In the genomic region with DNA sequence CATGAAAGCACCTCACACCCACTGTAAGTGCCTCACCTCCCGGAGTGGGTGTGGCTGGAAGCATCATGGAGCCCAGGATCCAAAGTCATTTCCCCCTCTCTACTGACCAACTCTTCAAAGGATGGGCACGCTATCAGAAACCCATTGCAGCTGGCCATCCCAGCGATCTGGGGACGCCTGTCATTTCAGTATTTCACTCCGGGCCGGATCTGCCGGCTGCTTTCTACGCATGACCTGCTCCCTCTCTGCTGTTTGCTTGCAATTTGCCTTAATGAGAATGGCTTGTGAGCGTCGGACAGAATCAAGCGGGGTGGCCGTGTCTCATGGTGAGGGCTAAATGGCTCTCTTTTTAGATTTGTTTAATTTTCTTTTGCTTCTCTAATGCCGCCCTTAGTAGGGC, we compare ENCODE assay signal across 24 mouse cellular contexts.
DNase-seq lines count a peak whose midpoint lies in the region; ATAC-seq and TF ChIP-seq lines count a peak whose summit lies in the region.
"Had no signal": no experiment of that assay in that cellular context is flagged by ENCODE, and none has a peak within 500 bp of the region (broad histone marks: within the 10 kb centered on the region; RNA-seq: fewer than 3 reads in every experiment).

No protein-coding gene starts in this region.

- TF ChIP-seq CTCF in kidney, postnatal 0 days (IDR thresholded peaks at IDR 0.05; ENCODE audit: low read depth), result no peak

- peaks cover 3% of the 10 kb centered on the region; the same call in 1 of the 2 replicates for H3K4me1 ChIP-seq in kidney, postnatal 0 days (replicated peaks; ENCODE audit: insufficient read depth, low read length)
- H3K4me1 ChIP-seq in midbrain, embryonic 14.5 days (ENCODE audit: control insufficient read depth, insufficient read depth, low read length), result no peaks in the 10 kb centered on the region
- no peaks in the 10 kb centered on the region for H3K4me1 ChIP-seq in midbrain, embryonic 16.5 days (ENCODE audit: control insufficient read depth, insufficient read depth, low read length)

- WGBS in kidney, postnatal 0 days, result 33% methylated on average over 13 of the region's 13 CpGs
- 51% methylated on average over 13 of the region's 13 CpGs for WGBS in midbrain, embryonic 14.5 days
- 52% methylated on average over 13 of the region's 13 CpGs for WGBS in midbrain, embryonic 16.5 days

- H3K27me3 ChIP-seq in kidney, postnatal 0 days (ENCODE audit: insufficient read depth, low read length), result no peaks in the 10 kb centered on the region
- no peaks in the 10 kb centered on the region for H3K27me3 ChIP-seq in midbrain, embryonic 14.5 days (ENCODE audit: control insufficient read depth, insufficient read depth, low read length)
- no peaks in the 10 kb centered on the region for H3K27me3 ChIP-seq in midbrain, embryonic 16.5 days (ENCODE audit: control insufficient read depth, insufficient read depth, low read depth, low read length)
- H3K27me3 ChIP-seq: embryonic facial prominence, embryonic 15.5 days; hindbrain, embryonic 13.5 days; Patski had no signal

- H3K27ac ChIP-seq in kidney, postnatal 0 days, result no peak overlapping the region
- no peak overlapping the region for H3K27ac ChIP-seq in midbrain, embryonic 14.5 days (replicated peaks; ENCODE audit: low read depth, low read length)
- H3K27ac ChIP-seq in midbrain, embryonic 16.5 days (ENCODE audit: low read length), result no peak overlapping the region
- H3K27ac ChIP-seq: embryonic facial prominence, embryonic 15.5 days; gastrocnemius, adult 2 months; hindbrain, embryonic 13.5 days had no signal

- peak; percentile 38 to 47 for DNase-seq in cerebellum, postnatal 10 days
- no peak for DNase-seq in cerebellum, adult 11 months
- DNase-seq in kidney, postnatal 0 days (ENCODE audit: low spot score), result peak; percentile 19
- no peak for DNase-seq in kidney, adult 11 months
- peak; percentile 15 for DNase-seq in midbrain, embryonic 14.5 days
- peak; percentile 71 for DNase-seq in retina, embryonic 14.5 days (ENCODE audit: low spot score)
- no peak for DNase-seq in adrenal gland, adult 18-20 months (ENCODE audit: low spot score in 2 of 2)
- DNase-seq: adrenal gland, adult 2 months; cerebellum, adult 2 months; cerebellum, adult 9-11 months; cerebellum, postnatal 36 days; embryo, embryonic 11 days; forebrain, postnatal 0 days; gastrocnemius, adult 2 months; gastrocnemius, postnatal 14 days; heart, adult 11 months had no signal

- H3K4me3 ChIP-seq in kidney, postnatal 0 days (replicated peaks; ENCODE audit: low read depth, low read length), result no peak overlapping the region
- no peak overlapping the region for H3K4me3 ChIP-seq in midbrain, embryonic 14.5 days (replicated peaks; ENCODE audit: low read depth, low read length)
- no peak overlapping the region for H3K4me3 ChIP-seq in midbrain, embryonic 16.5 days (ENCODE audit: low read depth, low read length)
- H3K4me3 ChIP-seq: embryonic facial prominence, embryonic 15.5 days; gastrocnemius, adult 2 months; hindbrain, embryonic 13.5 days had no signal

- H3K9me3 ChIP-seq in kidney, postnatal 0 days (replicated peaks; ENCODE audit: low read length), result no peaks in the 10 kb centered on the region
- no peaks in the 10 kb centered on the region for H3K9me3 ChIP-seq in midbrain, embryonic 14.5 days (ENCODE audit: control insufficient read depth, low read length)
- no peaks in the 10 kb centered on the region for H3K9me3 ChIP-seq in midbrain, embryonic 16.5 days (replicated peaks; ENCODE audit: control insufficient read depth, low read length, poor library complexity, severe bottlenecking)
- H3K9me3 ChIP-seq: embryonic facial prominence, embryonic 15.5 days; hindbrain, embryonic 13.5 days had no signal

- no peak overlapping the region for H3K9ac ChIP-seq in kidney, postnatal 0 days (ENCODE audit: low read depth, low read length)
- no peak overlapping the region for H3K9ac ChIP-seq in midbrain, embryonic 14.5 days (replicated peaks; ENCODE audit: low read length)
- no peak overlapping the region for H3K9ac ChIP-seq in midbrain, embryonic 16.5 days (ENCODE audit: low read depth, low read length)
- H3K9ac ChIP-seq: embryonic facial prominence, embryonic 15.5 days; forebrain, postnatal 0 days; hindbrain, embryonic 13.5 days had no signal

- H3K4me2 ChIP-seq in kidney, postnatal 0 days (ENCODE audit: low read length), result no peak overlapping the region
- H3K4me2 ChIP-seq in midbrain, embryonic 14.5 days (ENCODE audit: low read length), result peak overlapping the region; percentile 12; the same call in 1 of the 2 replicates
- H3K4me2 ChIP-seq in midbrain, embryonic 16.5 days (ENCODE audit: low read length), result no peak overlapping the region
- H3K4me2 ChIP-seq: embryonic facial prominence, embryonic 15.5 days; heart, embryonic 11.5 days; hindbrain, embryonic 13.5 days had no signal

- no peak for ATAC-seq in kidney, postnatal 0 days (replicated peaks; ENCODE audit: low FRiP score, low read depth)
- no peak for ATAC-seq in midbrain, embryonic 14.5 days (ENCODE audit: low FRiP score, low TSS enrichment)
- no peak for ATAC-seq in midbrain, embryonic 16.5 days
- ATAC-seq: forebrain, embryonic 14.5 days; forebrain, postnatal 0 days; hindbrain, embryonic 16.5 days; inflammation-experienced regulatory T-cells, adult 6 months; Patski had no signal

- H3K36me3 ChIP-seq in kidney, postnatal 0 days (ENCODE audit: insufficient read depth, low read length), result peaks cover 26% of the 10 kb centered on the region
- H3K36me3 ChIP-seq in midbrain, embryonic 14.5 days (ENCODE audit: control insufficient read depth, insufficient read depth, low read length), result no peaks in the 10 kb centered on the region
- no peaks in the 10 kb centered on the region for H3K36me3 ChIP-seq in midbrain, embryonic 16.5 days (ENCODE audit: control insufficient read depth, insufficient read depth, low read length)
- H3K36me3 ChIP-seq: hindbrain, embryonic 13.5 days had no signal

Comparison
In these comparisons a context has a peak if more than half of its experiments do, and no peak if none do; other contexts are left out.
1. DNase-seq: peak in cerebellum, postnatal 10 days (2 of 2), kidney, postnatal 0 days (single experiment), midbrain, embryonic 14.5 days (single experiment) and retina, embryonic 14.5 days (single experiment); none in cerebellum, adult 11 months (single experiment), kidney, adult 11 months (single experiment) and adrenal gland, adult 18-20 months (0 of 2).